Mouse (Mus musculus) frontal cortex, postnatal 25 days (tissue): ENCODE measurements at regions not wholly inside any gene's neighbourhood (a gene's known extent, or its start where the extent isn't known, plus 50 kb on each side); places are given as distances from the start of the nearest gene placed in this dataset.

ENCODE experiments used
- DNase-seq, 2 experiments: peaks; one replicate each; pipeline ENCODE4 v3.0.0; 2022; ENCODE audit warnings: low spot score in 2 of 2

- no peak for DNase-seq
These were observed 280.7 kb downstream of the Gm49356 start for GRCm38 (mm10) chr15:59169831-59170230.

- no peak for DNase-seq
These were observed 282.0 kb downstream of the Gm49356 start for GRCm38 (mm10) chr15:59171120-59171519.

GRCm38 (mm10) chr15:59173452-59174245 is 284.6 kb downstream of the Gm49356 start:
- DNase-seq = no peak

GRCm38 (mm10) chr15:59174246-59174751 is 285.2 kb downstream of the Gm49356 start:
- no peak for DNase-seq

GRCm38 (mm10) chr15:59174893-59175531 is 285.9 kb downstream of the Gm49356 start:
- DNase-seq = no peak

GRCm38 (mm10) chr15:59180076-59180475 is 291.0 kb downstream of the Gm49356 start:
- DNase-seq = no peak

- DNase-seq = no peak
These were observed 295.4 kb downstream of the Gm49356 start for GRCm38 (mm10) chr15:59184461-59184860.

- DNase-seq = no peak
These were observed 298.5 kb downstream of the Gm49356 start for GRCm38 (mm10) chr15:59187566-59187965.

GRCm38 (mm10) chr15:59188371-59188770 is 299.3 kb downstream of the Gm49356 start:
- DNase-seq = no peak

- DNase-seq = no peak
These were observed 301.4 kb downstream of the Gm49356 start for GRCm38 (mm10) chr15:59190511-59190910.

- no peak for DNase-seq
These were observed 305.3 kb downstream of the Gm49356 start for GRCm38 (mm10) chr15:59194421-59194820.

- no peak for DNase-seq
These were observed 307.3 kb downstream of the Gm49356 start for GRCm38 (mm10) chr15:59196351-59196750.

GRCm38 (mm10) chr15:59197455-59198391 is 308.6 kb downstream of the Gm49356 start:
- no peak for DNase-seq

GRCm38 (mm10) chr15:59201386-59201785 is 312.3 kb downstream of the Gm49356 start:
- DNase-seq = no peak

GRCm38 (mm10) chr15:59201894-59202670 is 313.0 kb downstream of the Gm49356 start:
- DNase-seq = no peak

GRCm38 (mm10) chr15:59203097-59203849 is 314.2 kb downstream of the Gm49356 start:
- DNase-seq = no peak

GRCm38 (mm10) chr15:59203850-59204625 is 314.9 kb downstream of the Gm49356 start:
- DNase-seq = peak in 1 of 2 experiments; percentile 23

GRCm38 (mm10) chr15:59205091-59205490 is 316.0 kb downstream of the Gm49356 start:
- no peak for DNase-seq

GRCm38 (mm10) chr15:59205544-59205943 is 316.4 kb downstream of the Gm49356 start:
- DNase-seq = no peak

GRCm38 (mm10) chr15:59206636-59207035 is 317.5 kb downstream of the Gm49356 start:
- no peak for DNase-seq
